Mouse (Mus musculus): ENCODE data around the gene Rdh9.

GRCm38 (mm10) chr10:127747254-127747653 lies 28.9 kb upstream of the Rdh9 start:
- TF ChIP-seq CTCF (IDR thresholded peaks at IDR 0.05; ENCODE audit: low read depth, low read length) (no peak), GATA1 (IDR thresholded peaks at IDR 0.05; ENCODE audit: borderline replicate concordance, low read length) (no peak)

Measured in G1E (cell line).